Mouse (Mus musculus) brain, embryonic 14.5 days (tissue): Measurements from ENCODE around the gene Klk6. TPM values are rescaled to one million over a fixed set of nuclear protein-coding genes. Genes with fewer than 3 reads are reported as not detected.

Experiments
- DNase-seq: peaks from one replicate; pipeline ENCODE4 v3.0.0-alpha.2; 2011; ENCODE audit warnings: low read depth
- CTCF ChIP-seq: fragments of 200-500 bp; IDR thresholded peaks from 2 replicates; pipeline ENCODE4 v1.5.1; 2012; ENCODE audit warnings: inconsistent platforms, mild to moderate bottlenecking, moderate library complexity, borderline replicate concordance; ENCODE audit not compliant: insufficient read depth, insufficient read length; ENCODE audit errors: extremely low read depth
- POLR2A ChIP-seq: fragments of 200-500 bp; IDR thresholded peaks from 2 replicates; pipeline ENCODE4 v1.6.1; 2012; ENCODE audit warnings: mild to moderate bottlenecking, inconsistent platforms, borderline replicate concordance; ENCODE audit not compliant: poor library complexity, insufficient read depth, insufficient read length, severe bottlenecking; ENCODE audit errors: extremely low read depth
- polyA plus RNA-seq: library from polyadenylated mRNA; depleted of rRNA; stranded (reverse); fragments of >200 nt; gene quantifications from 2 replicates; pipeline ENCODE4 v1.2.3, GENCODE M21; 2012

Klk6 gene
- polyA plus RNA-seq, 1 experiment, result not detected

- no peak for DNase-seq
- TF ChIP-seq CTCF (no peak), POLR2A (no peak)
These were observed 35.0 kb upstream of the Klk6 start for GRCm38 (mm10) chr7:43789295-43789694.

DNA sequence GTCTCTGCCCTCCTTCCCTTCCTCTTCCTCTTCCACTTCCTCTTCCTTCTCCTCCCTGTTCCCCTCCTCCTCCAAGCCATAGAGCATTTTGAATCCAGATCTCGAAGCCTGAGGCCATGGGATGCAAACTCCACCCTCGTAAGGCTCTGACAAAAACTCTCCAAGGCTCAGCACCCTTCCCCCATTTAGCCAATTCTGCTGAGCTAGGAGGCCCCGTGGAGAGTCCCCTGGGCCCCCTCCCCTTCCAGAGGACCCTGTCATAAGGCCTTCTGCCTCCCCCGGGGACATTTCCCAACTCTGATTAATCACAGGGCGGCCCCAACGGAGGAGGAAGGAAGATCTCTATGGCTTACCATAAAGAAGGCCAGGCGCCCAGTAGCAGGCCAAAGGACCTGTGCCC, 32.7 kb upstream of the Klk6 start, which contains the start of gene Klk9:
TSS of gene Klk9 (plus strand) at position 301 of the 400 bp plus-strand sequence.
- no peak for DNase-seq
- TF ChIP-seq CTCF, result no peak
- no peak for TF ChIP-seq POLR2A

- no peak for TF ChIP-seq POLR2A
- TF ChIP-seq CTCF, result no peak
- peak; percentile 2 for DNase-seq
These were observed 27.9 kb upstream of the Klk6 start for GRCm38 (mm10) chr7:43796355-43796754.

DNA sequence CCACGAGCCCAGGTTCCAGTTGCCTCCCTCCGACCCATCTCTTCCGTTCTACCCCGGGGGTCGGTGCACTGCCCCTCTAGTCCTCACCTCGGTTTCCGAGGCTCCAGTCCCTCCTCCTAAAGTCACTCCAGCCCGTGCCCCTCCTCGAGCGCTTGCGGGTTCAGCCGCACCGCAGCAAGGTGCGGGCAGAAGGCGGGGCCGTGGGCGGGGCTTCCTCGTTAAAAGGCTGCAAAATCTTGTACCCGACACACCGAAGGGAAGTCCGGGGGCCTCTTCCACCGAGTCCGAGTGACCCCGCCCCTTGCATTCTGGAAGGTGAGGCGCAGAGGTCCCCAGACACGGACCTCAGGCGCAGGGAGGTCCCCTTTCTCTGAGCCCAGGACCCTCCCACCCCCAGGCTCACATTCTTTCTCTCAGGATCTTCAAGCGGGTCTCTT, 26.9 kb upstream of the Klk6 start, which contains the start of gene Klk8:
TSS of gene Klk8 (plus strand) at position 245 of the 437 bp plus-strand sequence.
- peak; percentile 15 for DNase-seq
- TF ChIP-seq POLR2A, result no peak
- no peak for TF ChIP-seq CTCF

DNA sequence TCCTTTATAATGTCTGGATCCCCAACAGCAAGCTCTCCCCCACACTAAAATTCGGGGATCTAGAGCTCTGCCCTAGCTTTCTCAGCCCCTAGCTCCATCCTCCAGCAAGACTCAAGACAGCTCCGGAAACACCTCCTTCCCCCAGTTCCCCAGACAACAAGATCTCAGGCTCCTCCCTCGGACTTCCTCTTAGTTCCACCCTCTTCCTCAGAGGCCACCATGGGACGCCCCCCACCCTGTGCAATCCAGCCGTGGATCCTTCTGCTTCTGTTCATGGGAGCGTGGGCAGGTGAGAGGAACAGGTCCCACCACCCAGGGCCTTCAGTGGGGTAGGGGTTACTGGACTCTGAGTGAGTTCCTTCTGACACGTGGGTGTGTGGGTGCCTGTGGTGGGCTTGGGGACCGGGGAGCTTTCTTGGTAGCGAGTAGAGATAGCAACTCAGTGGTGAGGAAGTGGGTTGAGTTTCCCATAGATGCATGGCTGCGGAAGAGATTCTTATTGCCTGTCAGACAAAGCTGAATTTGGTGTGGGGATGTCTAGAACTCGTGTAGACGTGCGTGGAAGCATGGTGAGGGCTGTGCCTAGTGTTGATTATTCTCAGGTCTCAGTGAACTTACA, 26.3 kb upstream of the Klk6 start:
- no peak for TF ChIP-seq CTCF
- TF ChIP-seq POLR2A, result no peak
- peak; percentile 3 for DNase-seq

GRCm38 (mm10) chr7:43799876-43800275, 24.4 kb upstream of the Klk6 start:
- TF ChIP-seq POLR2A (no peak), CTCF (no peak)
- no peak for DNase-seq

DNA sequence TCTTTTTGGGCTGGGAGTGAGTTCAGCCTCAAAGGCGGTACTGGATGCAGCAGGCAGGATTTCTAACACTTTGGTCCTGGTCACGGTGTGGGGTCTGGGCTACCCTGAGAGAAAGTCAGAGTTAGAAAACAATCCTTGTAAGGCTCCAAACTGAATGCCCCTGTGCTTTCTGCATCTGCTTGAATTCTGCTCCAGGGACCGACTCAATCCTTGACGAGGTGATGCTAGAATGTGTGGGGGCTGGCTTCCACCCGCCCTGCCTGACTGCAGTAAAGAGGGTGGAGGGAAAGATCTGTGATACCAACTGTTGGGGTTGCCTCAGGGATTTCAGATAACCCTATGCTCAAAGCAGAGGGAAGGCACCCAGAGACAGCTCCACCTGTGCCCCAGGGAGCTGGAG, 13.3 kb upstream of the Klk6 start, which contains the start of gene Klk7:
TSS of gene Klk7 (plus strand) at position 301 of the 400 bp plus-strand sequence.
- no peak for DNase-seq
- TF ChIP-seq POLR2A (no peak), CTCF (no peak)

GRCm38 (mm10) chr7:43815211-43815610, 9.1 kb upstream of the Klk6 start:
- no peak for TF ChIP-seq CTCF
- no peak for TF ChIP-seq POLR2A
- DNase-seq, result no peak

DNA sequence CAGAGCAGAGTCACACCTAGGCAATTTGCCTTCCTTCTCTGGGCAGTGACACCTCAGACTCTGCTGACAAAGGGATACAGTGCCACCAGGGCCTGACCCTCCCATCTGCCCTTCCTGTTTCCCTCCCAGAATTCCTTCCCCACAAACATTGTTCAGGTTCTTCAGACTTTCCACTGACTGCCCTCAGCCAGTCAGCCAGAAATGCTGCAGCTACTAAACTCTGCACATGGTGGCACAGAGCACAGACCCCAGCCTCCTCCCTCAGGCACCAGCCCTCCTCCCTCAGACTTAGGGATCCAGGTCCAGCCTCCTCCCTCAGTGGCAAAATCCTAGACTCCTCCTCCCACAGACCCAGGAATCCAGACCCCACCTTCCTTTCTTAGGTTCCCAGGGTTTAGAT, 7.6 kb upstream of the Klk6 start:
- TF ChIP-seq POLR2A (no peak), CTCF (no peak)
- no peak for DNase-seq

DNA sequence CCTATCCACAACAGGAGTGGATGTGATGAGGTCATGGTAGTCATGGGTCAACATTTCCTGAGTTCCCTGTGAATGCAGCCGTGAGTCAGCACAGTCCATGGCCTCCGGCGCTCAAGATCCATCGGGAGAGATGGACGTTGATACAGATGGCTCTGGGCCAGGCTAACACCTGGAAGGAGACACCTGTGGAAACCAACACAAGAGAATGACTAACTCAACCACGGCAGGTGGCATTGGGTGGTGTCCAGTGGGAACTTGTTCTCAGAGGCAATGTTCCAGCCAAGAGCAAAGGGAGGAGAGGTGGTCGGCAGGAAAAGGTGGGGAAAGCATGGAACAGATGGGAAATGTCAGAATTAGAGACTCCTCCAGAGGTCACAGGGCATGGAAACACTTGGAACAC, 2.7 kb upstream of the Klk6 start:
- no peak for DNase-seq
- TF ChIP-seq CTCF, result no peak
- TF ChIP-seq POLR2A, result no peak

GRCm38 (mm10) chr7:43826056-43826455, 1.8 kb downstream of the Klk6 start:
- DNase-seq, result no peak
- TF ChIP-seq CTCF (no peak), POLR2A (no peak)

DNA sequence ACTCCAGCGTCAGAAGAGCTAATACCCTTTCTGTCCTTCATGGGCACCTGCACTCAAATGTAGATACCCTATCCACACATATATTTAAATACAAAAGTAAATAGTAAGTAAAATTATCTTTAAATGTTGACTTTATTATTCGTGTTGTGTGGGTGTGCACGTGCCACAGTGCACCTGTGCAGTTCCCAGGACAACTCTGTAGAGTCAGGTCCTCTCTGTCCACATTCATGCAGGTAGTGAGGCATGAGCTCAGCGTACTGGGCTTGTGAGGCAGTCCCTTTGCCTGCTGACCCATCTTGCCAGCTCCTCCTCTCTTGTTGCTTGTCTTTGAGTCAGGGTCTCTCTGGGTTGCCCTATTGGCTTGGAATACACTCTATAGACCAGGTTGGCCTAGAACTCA, 3.4 kb downstream of the Klk6 start:
- no peak for DNase-seq
- no peak for TF ChIP-seq POLR2A
- TF ChIP-seq CTCF, result no peak
